Mouse (Mus musculus) spleen, adult 12 weeks (tissue): ENCODE data around the gene Edem1.

ENCODE experiments used
- DNase-seq: peaks from one replicate; pipeline ENCODE4 v3.0.0; 2022; ENCODE audit warnings: low spot score

Edem1 gene

GRCm38 (mm10) chr6:108875344-108875743 is 46.9 kb downstream of the Edem1 start:
- DNase-seq, result no peak

GRCm38 (mm10) chr6:108876052-108876451 is 47.6 kb downstream of the Edem1 start:
- DNase-seq, result no peak

GRCm38 (mm10) chr6:108876486-108876885 is 48.0 kb downstream of the Edem1 start:
- no peak for DNase-seq

- no peak for DNase-seq
Observed at GRCm38 (mm10) chr6:108880368-108881013, 52.0 kb downstream of the Edem1 start.

- DNase-seq, result no peak
Observed at GRCm38 (mm10) chr6:108881074-108881473, 52.6 kb downstream of the Edem1 start.

- no peak for DNase-seq
Observed at GRCm38 (mm10) chr6:108883826-108884225, 55.4 kb downstream of the Edem1 start.

GRCm38 (mm10) chr6:108884603-108885002 is 56.2 kb downstream of the Edem1 start:
- DNase-seq, result no peak

- DNase-seq, result no peak
Observed at GRCm38 (mm10) chr6:108886346-108886745, 57.9 kb downstream of the Edem1 start.

GRCm38 (mm10) chr6:108892589-108892988 is 64.1 kb downstream of the Edem1 start:
- no peak for DNase-seq

- DNase-seq, result no peak
Observed at GRCm38 (mm10) chr6:108895129-108895528, 66.7 kb downstream of the Edem1 start.

GRCm38 (mm10) chr6:108895976-108896375 is 67.5 kb downstream of the Edem1 start:
- DNase-seq, result no peak

- no peak for DNase-seq
Observed at GRCm38 (mm10) chr6:108896525-108897087, 68.2 kb downstream of the Edem1 start.

GRCm38 (mm10) chr6:108899231-108899630 is 70.8 kb downstream of the Edem1 start:
- DNase-seq, result no peak

- DNase-seq, result no peak
Observed at GRCm38 (mm10) chr6:108902124-108902523, 73.7 kb downstream of the Edem1 start.

GRCm38 (mm10) chr6:108903280-108903679 is 74.8 kb downstream of the Edem1 start:
- no peak for DNase-seq

GRCm38 (mm10) chr6:108906539-108906938 is 78.1 kb downstream of the Edem1 start:
- DNase-seq, result no peak
